Mouse (Mus musculus): Measurements from ENCODE around the gene Krtcap2. TPM values are rescaled to one million over a fixed set of nuclear protein-coding genes. Genes with fewer than 3 reads are reported as not detected.

The Krtcap2 gene
- polyA plus RNA-seq, 1 experiment from 2014 or later = 244 TPM

DNA sequence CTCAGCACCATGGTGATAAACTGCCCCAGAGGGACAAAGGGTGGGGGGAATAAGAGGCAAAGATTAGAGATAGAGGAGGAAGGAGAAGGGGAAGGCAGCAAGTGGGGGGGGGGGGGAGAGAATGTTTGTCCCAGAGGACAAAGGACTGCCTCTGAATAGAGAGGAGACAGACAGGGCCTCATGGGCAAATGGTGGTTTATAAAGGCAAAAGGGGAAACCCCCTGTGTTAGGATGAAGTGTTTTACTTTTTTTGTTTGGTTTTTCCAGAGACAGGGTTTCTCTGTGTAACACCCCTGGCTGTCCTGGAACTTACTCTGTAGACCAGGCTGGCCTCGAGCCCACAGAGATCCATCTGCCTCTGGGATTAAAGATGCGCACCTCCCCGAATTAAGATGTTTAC lies 14.4 kb downstream of the Krtcap2 start:
- H3K36me3 ChIP-seq (replicated peaks) = no peaks in the 10 kb centered on the region
- H3K27me3 ChIP-seq (replicated peaks; ENCODE audit: low read depth, poor library complexity, severe bottlenecking) = peaks cover 17% of the 10 kb centered on the region; the same call in 1 of the 2 replicates
- H3K27ac ChIP-seq (replicated peaks) = no peak overlapping the region
- H3K4me3 ChIP-seq = no peak overlapping the region
- no peak for DNase-seq (ENCODE audit: low spot score)
- 80% methylated on average over 3 of the region's 3 CpGs for WGBS
- peaks cover 4% of the 10 kb centered on the region for H3K4me1 ChIP-seq
- H3K9me3 ChIP-seq = no peaks in the 10 kb centered on the region

DNA sequence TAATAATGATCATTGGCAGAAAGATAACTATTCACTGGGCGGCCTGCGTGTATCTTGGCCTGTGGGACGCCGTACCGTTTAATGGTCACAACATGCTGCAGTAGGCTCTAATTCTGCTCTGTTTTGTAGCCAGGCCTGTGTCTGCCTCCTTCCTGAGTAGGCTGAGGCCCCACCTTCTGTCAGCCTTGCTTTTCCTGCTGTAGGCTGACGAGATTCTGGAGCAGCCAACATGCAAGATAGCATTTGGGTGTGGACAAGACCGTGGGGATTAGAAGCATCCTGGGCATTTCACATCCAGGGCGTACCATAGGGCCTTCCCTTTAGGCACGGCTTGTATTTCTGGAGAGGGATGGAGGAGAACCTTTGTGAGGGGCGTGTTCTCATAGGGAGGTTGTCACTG lies 16.7 kb downstream of the Krtcap2 start:
- H3K27ac ChIP-seq (replicated peaks) = no peak overlapping the region; the same call in 1 of the 2 replicates
- DNase-seq (ENCODE audit: low spot score) = no peak
- 73% methylated on average over 10 of the region's 10 CpGs for WGBS

DNA sequence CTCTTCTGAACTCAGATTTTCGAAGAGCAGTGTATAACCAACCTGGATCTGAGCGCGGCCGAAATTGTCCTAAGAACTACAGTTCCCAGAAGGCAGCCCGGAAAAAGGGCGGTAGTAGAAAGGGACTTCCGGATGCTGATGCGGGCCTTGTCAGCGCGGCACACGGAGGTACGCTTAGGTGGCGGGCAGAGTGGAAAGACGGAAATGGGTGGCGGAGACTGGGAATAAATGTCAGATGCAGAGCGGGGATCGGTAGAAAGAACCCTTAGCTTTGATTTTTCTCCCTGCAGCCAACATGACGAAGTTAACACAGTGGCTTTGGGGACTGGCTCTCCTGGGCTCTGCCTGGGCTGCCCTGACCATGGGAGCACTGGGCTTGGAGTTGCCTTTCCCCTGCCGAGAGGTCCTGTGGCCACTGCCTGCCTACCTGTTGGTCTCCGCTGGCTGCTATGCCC lies 20.7 kb downstream of the Krtcap2 start:
- peak; percentile 84 for DNase-seq (ENCODE audit: low spot score)
- Histone ChIP-seq H3K27ac (replicated peaks) (peak overlapping the region; percentile 89), H3K27me3 (replicated peaks; ENCODE audit: low read depth, poor library complexity, severe bottlenecking) (peaks cover 14% of the 10 kb centered on the region; the same call in 1 of the 2 replicates), H3K4me1 (peaks cover 54% of the 10 kb centered on the region), H3K4me3 (peak overlapping the region; percentile 84), H3K9me3 (no peaks in the 10 kb centered on the region), H3K36me3 (replicated peaks) (peaks cover 4% of the 10 kb centered on the region; the same call in 1 of the 2 replicates)
- under 1% methylated on average over 20 of the region's 20 CpGs for WGBS

More for the DNA sequence above, 16.7 kb downstream of the Krtcap2 start:
- H3K9me3 ChIP-seq = no peaks in the 10 kb centered on the region
- no peaks in the 10 kb centered on the region for H3K36me3 ChIP-seq (replicated peaks)
- H3K27me3 ChIP-seq (replicated peaks; ENCODE audit: low read depth, poor library complexity, severe bottlenecking) = peaks cover 17% of the 10 kb centered on the region; the same call in 1 of the 2 replicates
- H3K4me3 ChIP-seq = no peak overlapping the region
- peaks cover 18% of the 10 kb centered on the region for H3K4me1 ChIP-seq

DNA sequence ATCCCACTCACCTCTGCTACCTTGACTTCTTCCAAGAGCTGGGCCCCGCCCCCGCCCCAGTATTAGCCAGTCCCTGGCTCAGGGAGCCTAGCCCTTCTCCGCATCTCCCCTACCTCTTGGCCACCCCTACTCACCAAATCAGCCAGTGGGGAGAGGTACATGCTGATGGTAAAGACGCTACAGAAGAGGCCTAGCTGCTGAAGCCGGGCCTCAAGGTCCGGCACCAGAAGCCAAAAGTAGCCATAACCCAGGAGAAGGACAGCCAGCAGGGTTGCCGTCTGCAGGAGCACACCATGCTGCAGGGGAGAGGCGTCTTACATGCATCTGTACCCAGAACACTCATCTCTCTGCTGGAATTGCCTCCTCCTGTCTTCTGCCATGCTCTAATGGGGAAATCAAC lies 23.1 kb downstream of the Krtcap2 start:
- Histone ChIP-seq H3K27ac (replicated peaks) (no peak overlapping the region), H3K27me3 (replicated peaks; ENCODE audit: low read depth, poor library complexity, severe bottlenecking) (peaks cover 23% of the 10 kb centered on the region), H3K9me3 (no peaks in the 10 kb centered on the region), H3K4me1 (peaks cover 53% of the 10 kb centered on the region), H3K4me3 (peak overlapping the region; percentile 65), H3K36me3 (replicated peaks) (peaks cover 15% of the 10 kb centered on the region)
- no peak for DNase-seq (ENCODE audit: low spot score)
- 44% methylated on average over 8 of the region's 8 CpGs for WGBS

DNA sequence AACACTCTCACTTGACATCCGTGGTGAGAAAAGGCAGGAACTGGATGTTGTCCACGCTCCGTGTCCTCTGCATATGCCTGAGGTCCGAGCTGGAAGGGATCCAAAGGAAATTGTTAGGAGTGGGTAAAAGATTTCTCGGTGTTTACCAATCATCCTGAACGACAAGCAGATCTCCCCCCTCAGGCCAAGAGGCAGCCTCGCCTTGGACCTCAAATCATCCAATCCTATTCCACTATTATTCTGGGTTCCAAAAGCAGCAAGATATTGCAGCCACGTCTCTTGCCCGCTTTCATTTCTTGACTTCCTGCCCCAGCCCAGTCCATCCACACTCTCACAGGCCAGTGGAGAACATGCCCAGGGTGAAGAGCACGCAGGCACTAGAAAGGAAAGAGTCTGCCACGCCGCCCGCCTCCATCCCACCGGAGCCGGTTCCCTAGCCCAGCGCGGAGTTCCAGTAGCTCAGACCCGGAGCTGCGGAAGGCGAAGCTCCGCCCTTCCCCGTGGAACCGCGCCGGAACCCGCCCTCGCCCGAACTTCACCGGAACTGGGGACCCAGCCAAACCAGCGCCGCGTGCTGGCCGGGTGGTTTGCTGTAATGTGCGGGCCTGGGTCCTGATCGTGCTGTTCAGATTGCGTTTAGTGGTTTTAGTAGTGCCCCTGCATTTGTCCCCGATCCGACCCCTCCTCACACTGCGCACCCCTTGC lies 24.4 kb downstream of the Krtcap2 start, which contains the start of gene Slc50a1:
Slc50a1 (minus strand) TSS at position 520 of the 705 bp plus-strand sequence.
- peaks cover 20% of the 10 kb centered on the region for H3K36me3 ChIP-seq (replicated peaks)
- WGBS = 6% methylated on average over 39 of the region's 39 CpGs
- DNase-seq (ENCODE audit: low spot score) = peak; percentile 82
- H3K4me3 ChIP-seq = peak within 1 kb of the TSS; percentile 65
- peak within 1 kb of the TSS; percentile 83 for H3K27ac ChIP-seq (replicated peaks)
- H3K27me3 ChIP-seq (replicated peaks; ENCODE audit: low read depth, poor library complexity, severe bottlenecking) = peaks cover 23% of the 10 kb centered on the region
- H3K9me3 ChIP-seq = no peaks in the 10 kb centered on the region
- H3K4me1 ChIP-seq = peaks cover 53% of the 10 kb centered on the region

DNA sequence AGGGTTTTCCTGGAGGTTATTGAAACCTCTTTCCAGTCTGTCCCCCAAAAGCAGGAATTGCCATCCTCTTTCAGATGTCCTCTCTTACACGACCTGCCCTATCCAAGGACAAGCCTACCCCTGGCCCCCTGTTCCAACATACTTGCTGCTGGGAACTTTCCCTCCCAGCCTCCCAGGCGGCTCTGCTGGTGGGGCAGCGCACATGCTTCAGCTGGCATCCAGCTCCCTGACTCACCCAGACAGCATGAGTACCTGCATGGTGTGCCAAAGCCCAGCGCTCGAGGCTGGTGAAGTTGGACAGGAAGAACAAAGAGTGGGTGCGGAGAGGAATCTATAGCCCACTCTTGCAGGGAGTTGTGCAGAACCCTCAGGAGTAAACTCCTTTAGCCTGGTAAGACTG lies 25.1 kb downstream of the Krtcap2 start:
- Histone ChIP-seq H3K27ac (replicated peaks) (peak overlapping the region; percentile 83), H3K4me3 (peak overlapping the region; percentile 65), H3K9me3 (no peaks in the 10 kb centered on the region), H3K4me1 (peaks cover 55% of the 10 kb centered on the region), H3K27me3 (replicated peaks; ENCODE audit: low read depth, poor library complexity, severe bottlenecking) (peaks cover 29% of the 10 kb centered on the region), H3K36me3 (replicated peaks) (peaks cover 27% of the 10 kb centered on the region)
- WGBS = 75% methylated on average over 6 of the region's 6 CpGs
- no peak for DNase-seq (ENCODE audit: low spot score)

DNA sequence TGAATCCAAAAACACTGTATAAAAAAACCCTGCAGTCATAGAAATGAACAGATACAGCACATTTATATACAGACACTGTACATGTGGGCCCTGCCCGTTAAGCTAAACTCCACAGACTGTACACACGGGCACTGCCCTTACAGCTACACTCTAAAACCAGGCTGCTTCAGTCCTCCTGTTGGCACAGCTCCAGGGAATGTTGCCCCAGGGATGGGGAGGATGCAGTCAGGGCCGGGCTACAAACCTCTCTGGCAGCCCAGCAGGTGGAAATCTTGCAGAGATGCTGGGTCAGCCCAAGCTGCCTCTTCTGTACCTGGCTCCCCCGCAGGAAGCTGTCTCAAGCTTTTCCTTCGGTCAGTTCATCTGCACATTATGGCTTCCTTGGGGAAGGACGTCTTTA lies 26.0 kb downstream of the Krtcap2 start:
- 69% methylated on average over 6 of the region's 6 CpGs for WGBS
- H3K4me3 ChIP-seq = no peak overlapping the region
- peaks cover 38% of the 10 kb centered on the region for H3K27me3 ChIP-seq (replicated peaks; ENCODE audit: low read depth, poor library complexity, severe bottlenecking)
- peaks cover 31% of the 10 kb centered on the region for H3K36me3 ChIP-seq (replicated peaks)
- no peak overlapping the region for H3K27ac ChIP-seq (replicated peaks)
- H3K9me3 ChIP-seq = no peaks in the 10 kb centered on the region
- no peak for DNase-seq (ENCODE audit: low spot score)
- H3K4me1 ChIP-seq = peaks cover 57% of the 10 kb centered on the region

DNA sequence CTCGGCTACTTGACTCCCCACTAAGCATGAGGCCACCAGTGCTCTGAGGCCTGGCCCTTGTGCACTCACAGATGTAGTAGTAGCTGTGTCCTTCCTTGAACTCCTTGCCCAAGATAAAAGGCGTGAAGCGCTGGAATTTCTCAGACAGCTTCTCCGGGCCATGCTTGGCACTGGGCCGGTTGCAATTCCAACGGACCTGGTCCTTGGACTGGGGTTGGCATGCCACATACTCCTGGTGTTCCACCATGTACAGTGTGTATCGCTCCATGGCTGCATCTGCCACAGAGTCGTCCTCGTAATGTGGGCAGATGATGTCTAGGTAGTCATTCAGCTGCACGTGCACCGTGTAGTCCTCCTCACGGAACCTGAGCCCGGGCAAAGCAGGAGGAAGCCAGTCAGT lies 30.3 kb downstream of the Krtcap2 start:
- no peak for DNase-seq (ENCODE audit: low spot score)
- Histone ChIP-seq H3K27ac (replicated peaks) (peak overlapping the region; percentile 86; the same call in 1 of the 2 replicates), H3K4me1 (peaks cover 60% of the 10 kb centered on the region), H3K36me3 (replicated peaks) (peaks cover 27% of the 10 kb centered on the region), H3K4me3 (0 out of 2 replicates have a peak overlapping the region, but pooled peaks have one; percentile 65), H3K27me3 (replicated peaks; ENCODE audit: low read depth, poor library complexity, severe bottlenecking) (peaks cover 67% of the 10 kb centered on the region), H3K9me3 (no peaks in the 10 kb centered on the region)
- 92% methylated on average over 13 of the region's 13 CpGs for WGBS

DNA sequence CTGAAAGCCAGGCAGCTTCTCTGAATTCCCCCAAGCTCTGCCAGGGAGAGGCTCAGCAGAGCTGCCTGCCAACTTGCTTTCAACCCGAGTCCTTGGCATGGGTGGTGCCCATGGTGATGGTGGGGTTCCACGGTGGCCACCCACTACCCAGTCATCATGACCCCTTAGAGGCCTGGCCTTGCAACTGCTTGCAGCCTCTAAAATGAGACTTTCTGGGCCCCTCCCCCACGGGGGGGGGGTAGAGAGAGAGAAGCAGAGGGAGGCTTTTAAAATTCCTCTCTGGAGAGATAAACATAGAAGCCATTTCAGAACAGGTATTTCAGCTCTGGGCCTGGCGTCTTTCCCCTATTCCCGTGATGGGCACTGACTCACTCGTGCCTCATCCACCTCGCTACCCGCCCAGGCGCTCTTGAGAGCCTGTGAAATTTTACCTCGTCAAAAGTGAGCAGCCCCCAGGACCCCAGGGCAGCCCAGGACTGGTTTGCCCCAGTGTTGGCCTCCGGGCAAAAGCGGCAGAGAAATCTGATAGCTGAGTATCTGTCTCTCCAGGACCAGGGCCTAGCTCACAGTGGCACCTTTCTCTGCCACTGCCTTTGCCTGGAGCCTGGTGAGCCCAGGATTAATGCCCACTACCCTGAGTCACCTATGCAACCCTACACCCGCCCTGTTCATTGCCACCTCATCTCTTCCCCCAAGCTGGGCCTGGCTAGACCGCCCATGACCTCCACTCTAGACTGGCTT lies 31.7 kb downstream of the Krtcap2 start:
- peaks cover 68% of the 10 kb centered on the region for H3K4me1 ChIP-seq
- H3K27me3 ChIP-seq (replicated peaks; ENCODE audit: low read depth, poor library complexity, severe bottlenecking) = peaks cover 68% of the 10 kb centered on the region
- WGBS = 34% methylated on average over 14 of the region's 14 CpGs

DNA sequence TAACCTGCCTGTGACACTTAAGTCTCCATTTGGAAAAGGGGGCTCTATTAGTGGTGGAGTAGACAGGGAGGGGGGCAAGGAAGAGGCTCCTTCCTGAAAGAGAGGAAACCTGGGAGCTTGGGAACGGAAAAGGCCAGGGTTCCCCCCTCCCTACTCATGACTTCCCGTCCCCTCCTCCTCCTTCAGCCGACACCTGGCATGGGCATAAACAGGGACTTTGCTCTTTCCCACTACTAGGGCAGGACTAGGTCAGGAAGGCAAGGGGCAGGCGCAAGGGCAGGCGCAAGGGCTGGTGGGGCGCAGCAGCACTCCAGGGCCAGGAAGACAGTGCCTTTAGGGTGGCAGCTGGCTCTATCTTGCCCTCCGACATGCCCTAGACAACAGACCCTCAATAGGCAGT lies 32.3 kb downstream of the Krtcap2 start:
- H3K27ac ChIP-seq (replicated peaks) = peak overlapping the region; percentile 86
- peak overlapping the region; percentile 65 for H3K4me3 ChIP-seq
- peaks cover 68% of the 10 kb centered on the region for H3K4me1 ChIP-seq
- H3K36me3 ChIP-seq (replicated peaks) = peaks cover 16% of the 10 kb centered on the region
- 54% methylated on average over 7 of the region's 7 CpGs for WGBS
- peaks cover 66% of the 10 kb centered on the region for H3K27me3 ChIP-seq (replicated peaks; ENCODE audit: low read depth, poor library complexity, severe bottlenecking)
- no peaks in the 10 kb centered on the region for H3K9me3 ChIP-seq
- no peak for DNase-seq (ENCODE audit: low spot score)

More for the DNA sequence above, 31.7 kb downstream of the Krtcap2 start:
- Histone ChIP-seq H3K4me3 (peak overlapping the region; percentile 65), H3K36me3 (replicated peaks) (peaks cover 18% of the 10 kb centered on the region), H3K9me3 (no peaks in the 10 kb centered on the region), H3K27ac (replicated peaks) (peak overlapping the region; percentile 86)
- DNase-seq (ENCODE audit: low spot score) = peak; percentile 53

DNA sequence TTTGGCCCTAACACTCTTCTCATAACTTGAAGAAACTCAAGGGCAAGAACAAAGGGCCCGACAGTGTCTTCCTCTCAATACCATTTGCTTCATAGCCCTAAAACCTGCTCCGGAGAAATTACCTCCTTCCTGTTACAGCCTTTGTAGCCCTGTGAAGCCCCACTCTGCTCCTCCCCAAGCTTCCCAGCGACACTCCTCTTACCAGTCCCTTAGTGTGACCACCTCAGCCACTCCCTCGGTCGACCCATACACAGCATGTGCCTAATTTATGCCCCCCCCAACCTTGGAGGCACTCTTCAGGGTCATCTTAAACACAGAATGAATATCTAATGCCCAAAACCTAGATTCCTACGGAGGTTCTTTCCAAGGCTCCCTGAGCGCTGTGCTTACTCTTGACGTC lies 32.9 kb downstream of the Krtcap2 start:
- peak overlapping the region; percentile 86 for H3K27ac ChIP-seq (replicated peaks)
- 16% methylated on average over 8 of the region's 8 CpGs for WGBS
- peaks cover 16% of the 10 kb centered on the region for H3K36me3 ChIP-seq (replicated peaks)
- peak overlapping the region; percentile 65 for H3K4me3 ChIP-seq
- peaks cover 67% of the 10 kb centered on the region for H3K27me3 ChIP-seq (replicated peaks; ENCODE audit: low read depth, poor library complexity, severe bottlenecking)
- H3K4me1 ChIP-seq = peaks cover 68% of the 10 kb centered on the region
- H3K9me3 ChIP-seq = no peaks in the 10 kb centered on the region
- no peak for DNase-seq (ENCODE audit: low spot score)

DNA sequence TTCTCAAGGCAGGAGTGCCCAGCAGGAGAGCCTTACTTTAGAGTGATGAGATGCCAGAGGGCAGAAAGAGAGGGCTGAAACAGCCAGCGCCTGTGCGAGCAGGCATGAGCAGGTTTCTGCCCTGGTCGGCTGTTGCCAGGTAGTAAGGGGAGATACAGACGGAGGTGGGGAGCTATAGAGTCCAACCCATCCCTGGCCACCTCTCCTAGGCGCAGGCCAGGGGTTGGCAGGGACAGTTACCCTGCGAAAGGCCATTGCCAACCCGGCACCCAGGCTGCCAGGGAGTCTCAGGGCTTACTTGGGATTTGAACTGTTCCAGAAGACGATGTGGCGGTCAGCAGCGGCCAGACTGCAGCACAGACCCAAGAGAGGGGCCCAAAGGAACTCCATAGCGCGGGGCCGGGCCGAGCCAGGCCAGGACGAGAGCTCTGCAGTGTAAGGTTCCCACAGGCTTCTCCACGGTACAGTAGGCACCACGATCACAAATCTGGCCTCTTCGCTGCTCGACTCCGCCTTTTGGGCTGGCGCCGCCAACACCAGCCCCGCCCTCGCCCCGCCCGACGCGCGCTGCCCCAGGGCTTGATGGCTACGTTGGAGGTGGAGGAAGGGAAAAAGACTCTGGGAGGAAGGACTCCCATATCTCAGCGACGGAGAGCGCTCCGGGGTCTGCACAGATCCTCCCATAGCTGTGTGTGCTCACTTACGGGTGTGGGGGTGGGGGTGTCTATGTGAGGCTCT lies 33.6 kb downstream of the Krtcap2 start:
- peaks cover 73% of the 10 kb centered on the region for H3K27me3 ChIP-seq (replicated peaks; ENCODE audit: low read depth, poor library complexity, severe bottlenecking)
- DNase-seq (ENCODE audit: low spot score) = peak; percentile 89
- H3K9me3 ChIP-seq = no peaks in the 10 kb centered on the region
- peaks cover 16% of the 10 kb centered on the region for H3K36me3 ChIP-seq (replicated peaks)
- H3K4me3 ChIP-seq = peak overlapping the region; percentile 65
- peaks cover 68% of the 10 kb centered on the region for H3K4me1 ChIP-seq
- H3K27ac ChIP-seq (replicated peaks) = peak overlapping the region; percentile 86
- WGBS = 2% methylated on average over 35 of the region's 35 CpGs
